Mouse (Mus musculus) megakaryocyte, embryonic 14.5 days (primary cell): ENCODE data around the gene Cdc25a.

ENCODE experiments used
- FLI1 ChIP-seq: IDR thresholded peaks from 2 replicates; pipeline ENCODE4 v1.6.1; 2012; ENCODE audit warnings: low read length, inconsistent platforms, mixed read lengths
- GATA1 ChIP-seq: IDR thresholded peaks from 3 replicates; pipeline ENCODE4 v1.6.1; 2012; ENCODE audit warnings: mixed read lengths, low read length, inconsistent platforms, borderline replicate concordance

GRCm38 (mm10) chr9:109862397-109863044 lies 12.9 kb upstream of the Cdc25a start:
- TF ChIP-seq GATA1 (no peak), FLI1 (no peak)
